Mouse (Mus musculus) E14TG2a.4 (cell line): ENCODE data around the gene Defb48.

Experiments used
- H3K27me3 ChIP-seq: 2 replicates; pipeline ENCODE4 v1.6.1; 2014; ENCODE audit warnings: low read length, control low read depth; ENCODE audit not compliant: insufficient read depth
- H3K36me3 ChIP-seq: 2 replicates; pipeline ENCODE4 v1.6.1; 2014; ENCODE audit warnings: low read length, control low read depth; ENCODE audit not compliant: insufficient read depth
- H3K4me1 ChIP-seq: replicated peaks from 2 replicates; pipeline ENCODE4 v1.6.1; 2014; ENCODE audit warnings: low read depth, low read length, control low read depth
- H3K4me3 ChIP-seq: replicated peaks from 2 replicates; pipeline ENCODE4 v1.5.1; 2014; ENCODE audit warnings: mild to moderate bottlenecking, low read length
- H3K9me3 ChIP-seq: 2 replicates; pipeline ENCODE4 v1.6.1; 2014; ENCODE audit warnings: low read length, control low read depth
- CTCF ChIP-seq: conservative IDR thresholded peaks from 2 replicates; pipeline ENCODE4 v1.5.1; 2014; ENCODE audit warnings: low read length
- NANOG ChIP-seq: IDR thresholded peaks from 2 replicates; pipeline ENCODE4 v1.6.1; 2014; ENCODE audit warnings: borderline replicate concordance, low read length, mixed read lengths
- POU5F1 ChIP-seq: IDR thresholded peaks from 2 replicates; pipeline ENCODE4 v1.6.1; 2014; ENCODE audit warnings: low read length, borderline replicate concordance

Gene Defb48

GRCm38 (mm10) chr14:62984410-62984809, at the start of gene Defb48:
Gene Defb48, minus strand, starts transcription at chr14:62984510.
- H3K36me3 ChIP-seq, result no peaks in the 10 kb centered on the region
- no peak within 1 kb of the TSS for H3K4me3 ChIP-seq
- H3K4me1 ChIP-seq, result no peaks in the 10 kb centered on the region
- no peaks in the 10 kb centered on the region for H3K9me3 ChIP-seq
- no peaks in the 10 kb centered on the region for H3K27me3 ChIP-seq
- TF ChIP-seq POU5F1 (no peak), NANOG (no peak), CTCF (no peak)

GRCm38 (mm10) chr14:63020524-63021156, 36.3 kb upstream of the Defb48 start:
- Histone ChIP-seq H3K4me3 (no peak overlapping the region), H3K9me3 (no peaks in the 10 kb centered on the region), H3K4me1 (peaks cover 15% of the 10 kb centered on the region; the same call in 1 of the 2 replicates), H3K36me3 (no peaks in the 10 kb centered on the region), H3K27me3 (0 out of 2 replicates have a peak, but pooled peaks cover 3% of the 10 kb centered on the region)
- TF ChIP-seq NANOG, result no peak
- no peak for TF ChIP-seq POU5F1
- TF ChIP-seq CTCF, result no peak

GRCm38 (mm10) chr14:63014667-63015066, 30.4 kb upstream of the Defb48 start:
- H3K4me1 ChIP-seq, result no peaks in the 10 kb centered on the region
- no peak overlapping the region for H3K4me3 ChIP-seq
- TF ChIP-seq NANOG (no peak), CTCF (no peak), POU5F1 (no peak)
- H3K9me3 ChIP-seq, result peaks cover 9% of the 10 kb centered on the region
- H3K27me3 ChIP-seq, result no peaks in the 10 kb centered on the region
- H3K36me3 ChIP-seq, result no peaks in the 10 kb centered on the region

GRCm38 (mm10) chr14:63013082-63013481, 28.8 kb upstream of the Defb48 start:
- Histone ChIP-seq H3K9me3 (peaks cover 9% of the 10 kb centered on the region), H3K36me3 (no peaks in the 10 kb centered on the region), H3K27me3 (no peaks in the 10 kb centered on the region), H3K4me3 (no peak overlapping the region), H3K4me1 (no peaks in the 10 kb centered on the region)
- TF ChIP-seq CTCF (no peak), POU5F1 (no peak), NANOG (no peak)

- no peaks in the 10 kb centered on the region for H3K36me3 ChIP-seq
- no peaks in the 10 kb centered on the region for H3K4me1 ChIP-seq
- peaks cover 9% of the 10 kb centered on the region for H3K9me3 ChIP-seq
- no peaks in the 10 kb centered on the region for H3K27me3 ChIP-seq
- TF ChIP-seq POU5F1 (no peak), CTCF (no peak), NANOG (no peak)
- no peak within 1 kb of the TSS for H3K4me3 ChIP-seq
These were observed 27.2 kb upstream of the Defb48 start, which contains the start of gene Defb43 for GRCm38 (mm10) chr14:63011471-63011870. Gene Defb43, plus strand, starts transcription at chr14:63011771.

- Histone ChIP-seq H3K36me3 (no peaks in the 10 kb centered on the region), H3K4me3 (no peak overlapping the region), H3K4me1 (0 out of 2 replicates have a peak, but pooled peaks cover 2% of the 10 kb centered on the region), H3K9me3 (peaks cover 5% of the 10 kb centered on the region; the same call in 1 of the 2 replicates), H3K27me3 (no peaks in the 10 kb centered on the region)
- no peak for TF ChIP-seq CTCF
- TF ChIP-seq POU5F1, result no peak
- no peak for TF ChIP-seq NANOG
These were observed 18.3 kb upstream of the Defb48 start for GRCm38 (mm10) chr14:63002588-63002987.

GRCm38 (mm10) chr14:62998977-62999376, 14.7 kb upstream of the Defb48 start:
- H3K36me3 ChIP-seq, result no peaks in the 10 kb centered on the region

GRCm38 (mm10) chr14:62997777-62998176, 13.5 kb upstream of the Defb48 start, which contains the start of gene Defb47:
Gene Defb47, plus strand, starts transcription at chr14:62998077.
- TF ChIP-seq CTCF (no peak), NANOG (no peak), POU5F1 (no peak)
- H3K4me3 ChIP-seq, result no peak within 1 kb of the TSS
- H3K36me3 ChIP-seq, result no peaks in the 10 kb centered on the region
- H3K9me3 ChIP-seq, result no peaks in the 10 kb centered on the region
- H3K27me3 ChIP-seq, result no peaks in the 10 kb centered on the region
- H3K4me1 ChIP-seq, result 0 out of 2 replicates have a peak, but pooled peaks cover 2% of the 10 kb centered on the region

More at GRCm38 (mm10) chr14:62998977-62999376, 14.7 kb upstream of the Defb48 start:
- H3K4me1 ChIP-seq, result 0 out of 2 replicates have a peak, but pooled peaks cover 2% of the 10 kb centered on the region
- peaks cover 5% of the 10 kb centered on the region; the same call in 1 of the 2 replicates for H3K9me3 ChIP-seq
- TF ChIP-seq CTCF, result no peak
- no peak for TF ChIP-seq NANOG
- no peak for TF ChIP-seq POU5F1
- no peaks in the 10 kb centered on the region for H3K27me3 ChIP-seq
- H3K4me3 ChIP-seq, result no peak overlapping the region
